Mouse (Mus musculus) urinary bladder, postnatal 10 days (tissue): Measurements from ENCODE around the gene Fgfr2.
"Not testable (repeated sequence)": the region's sequence is repeated elsewhere in the genome, so short reads cannot be mapped to it uniquely, and the experiment has no call there.

ENCODE experiments used
- DNase-seq: peaks from one replicate; pipeline ENCODE4 v3.0.0; 2022; ENCODE audit warnings: low spot score

The Fgfr2 gene

GRCm38 (mm10) chr7:131543623-131544481, 1579.3 kb downstream of the Fgfr2 start:
- no peak for DNase-seq

- no peak for DNase-seq
These were observed 1580.1 kb downstream of the Fgfr2 start for GRCm38 (mm10) chr7:131542872-131543622.

- no peak for DNase-seq
These were observed 1580.9 kb downstream of the Fgfr2 start, which contains the start of gene Hmx3 for GRCm38 (mm10) chr7:131542115-131542871. Gene Hmx3 (plus strand): TSS chr7:131542867.

GRCm38 (mm10) chr7:131541184-131542114, 1581.7 kb downstream of the Fgfr2 start:
- no peak for DNase-seq

GRCm38 (mm10) chr7:131539979-131540378, 1583.2 kb downstream of the Fgfr2 start:
- peak; percentile 41 for DNase-seq

GRCm38 (mm10) chr7:131503739-131504138, 1619.4 kb downstream of the Fgfr2 start:
- no peak for DNase-seq

GRCm38 (mm10) chr7:131478403-131478802, 1644.7 kb downstream of the Fgfr2 start:
- DNase-seq, result no peak

GRCm38 (mm10) chr7:131477140-131477539, 1646.0 kb downstream of the Fgfr2 start:
- no peak for DNase-seq

- DNase-seq, result no peak
These were observed 1651.6 kb downstream of the Fgfr2 start for GRCm38 (mm10) chr7:131471551-131471950.

GRCm38 (mm10) chr7:131469506-131469905, 1653.6 kb downstream of the Fgfr2 start:
- no peak for DNase-seq

GRCm38 (mm10) chr7:131467312-131467711, 1655.8 kb downstream of the Fgfr2 start:
- no peak for DNase-seq

GRCm38 (mm10) chr7:131465735-131466134, 1657.4 kb downstream of the Fgfr2 start:
- DNase-seq, result no peak

GRCm38 (mm10) chr7:131465117-131465601, 1658.0 kb downstream of the Fgfr2 start:
- no peak for DNase-seq

- no peak for DNase-seq
These were observed 1666.4 kb downstream of the Fgfr2 start for GRCm38 (mm10) chr7:131456714-131457113.

- DNase-seq, result no peak
These were observed 1686.1 kb downstream of the Fgfr2 start for GRCm38 (mm10) chr7:131437051-131437450.

GRCm38 (mm10) chr7:131434276-131434675, 1688.9 kb downstream of the Fgfr2 start:
- DNase-seq, result no peak

- DNase-seq, result no peak
These were observed 1690.9 kb downstream of the Fgfr2 start for GRCm38 (mm10) chr7:131432244-131432643.

GRCm38 (mm10) chr7:131427331-131427730, 1695.8 kb downstream of the Fgfr2 start:
- no peak for DNase-seq

- no peak for DNase-seq
These were observed 1698.2 kb downstream of the Fgfr2 start for GRCm38 (mm10) chr7:131424912-131425311.

- no peak for DNase-seq
These were observed 1705.5 kb downstream of the Fgfr2 start for GRCm38 (mm10) chr7:131417605-131418004.

GRCm38 (mm10) chr7:131416742-131417141, 1706.4 kb downstream of the Fgfr2 start:
- not testable (repeated sequence) for DNase-seq
